Mouse (Mus musculus): Measurements from ENCODE around the gene Katna1.

The Katna1 gene

GRCm38 (mm10) chr10:7780238-7781176, 54.7 kb downstream of the Katna1 start:
- DNase-seq = peak; percentile 85 to 88

- DNase-seq = no peak
These were observed 55.4 kb downstream of the Katna1 start for GRCm38 (mm10) chr10:7781214-7781613.

GRCm38 (mm10) chr10:7787319-7787718, 61.5 kb downstream of the Katna1 start:
- no peak for DNase-seq

- no peak for DNase-seq
These were observed 66.5 kb downstream of the Katna1 start for GRCm38 (mm10) chr10:7792254-7792750.

- DNase-seq = peak; percentile 88
These were observed 67.1 kb downstream of the Katna1 start, which contains the start of the genes Ginm1 and Ppil4 for GRCm38 (mm10) chr10:7792751-7793385. Gene Ginm1 (minus strand): TSS chr10:7792824. Gene Ppil4 (plus strand): TSS chr10:7792891.

- no peak for DNase-seq
These were observed 75.5 kb downstream of the Katna1 start for GRCm38 (mm10) chr10:7801258-7801657.

- no peak for DNase-seq
These were observed 76.8 kb downstream of the Katna1 start for GRCm38 (mm10) chr10:7802519-7803140.

GRCm38 (mm10) chr10:7809937-7810336, 84.1 kb downstream of the Katna1 start:
- peak; percentile 43 to 47 for DNase-seq

Measured in kidney, adult 8-10 months (tissue).